7 mouse cellular contexts compared by ENCODE assay signal in the genomic region with DNA sequence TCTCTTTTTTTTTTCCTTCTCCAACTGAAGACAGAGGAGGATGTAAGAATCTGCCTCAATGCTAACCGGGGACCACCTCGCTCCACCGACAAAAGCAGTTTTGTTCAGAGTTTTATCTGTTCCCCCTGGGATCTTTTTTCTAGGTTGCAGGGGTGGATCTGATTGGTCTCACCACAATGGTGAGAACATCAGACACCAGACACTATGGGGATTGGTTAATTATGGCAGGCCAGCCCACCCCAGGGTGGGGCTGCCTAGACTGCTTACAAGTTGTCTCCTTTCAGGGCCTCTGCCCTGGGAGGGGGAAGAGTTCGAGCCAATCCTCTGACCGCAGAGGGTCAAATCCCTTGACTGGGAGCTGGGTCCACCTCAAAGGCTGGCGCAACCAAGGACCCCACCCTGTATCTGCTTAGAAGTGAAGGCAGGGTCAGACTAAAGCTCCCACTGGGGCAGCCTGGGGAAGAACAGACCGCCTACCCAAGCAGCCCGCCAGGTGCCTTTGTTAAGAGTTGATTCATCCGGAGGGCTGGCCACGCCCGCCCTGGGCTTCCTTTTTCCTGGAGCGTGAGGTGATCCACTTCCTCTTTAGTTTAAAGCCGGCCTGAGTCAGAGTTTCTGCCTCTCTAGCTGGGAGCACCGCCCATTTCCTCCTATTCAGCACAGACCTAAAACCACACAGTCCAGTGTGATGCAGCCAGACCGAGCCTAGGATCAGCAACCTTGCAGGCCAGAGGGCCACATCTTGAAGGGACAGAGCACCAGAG.
DNase-seq lines count a peak whose midpoint lies in the region; ATAC-seq and TF ChIP-seq lines count a peak whose summit lies in the region.

No protein-coding gene starts in this region.

- peak overlapping the region; percentile 51 for H3K4me2 ChIP-seq in embryonic facial prominence, embryonic 13.5 days
- H3K4me2 ChIP-seq in heart, embryonic 16.5 days (ENCODE audit: low read depth, low read length), result peak overlapping the region; percentile 60

- H3K27me3 ChIP-seq in embryonic facial prominence, embryonic 13.5 days, result no peaks in the 10 kb centered on the region
- H3K27me3 ChIP-seq in heart, embryonic 16.5 days (ENCODE audit: control insufficient read depth, insufficient read depth, low read length), result no peaks in the 10 kb centered on the region
- H3K27me3 ChIP-seq in spleen, adult 2 months (ENCODE audit: control insufficient read depth, insufficient read depth, low read length), result no peaks in the 10 kb centered on the region

- ATAC-seq in activated CD4-positive, CD25-positive, alpha-beta regulatory T cell, adult 4 months, result peak; percentile 74
- peak; percentile 70; the same call in 1 of the 2 replicates for ATAC-seq in embryonic facial prominence, embryonic 13.5 days (ENCODE audit: insufficient number of reproducible peaks, insufficient read depth, low FRiP score, low TSS enrichment, low read depth)
- peak; percentile 88 for ATAC-seq in heart, embryonic 16.5 days (replicated peaks; ENCODE audit: extremely low read depth, insufficient read depth, low FRiP score)
- peak; percentile 68 for ATAC-seq in megakaryocyte, adult 5-6 weeks (ENCODE audit: poor library complexity, severe bottlenecking)
- ATAC-seq in erythroid progenitor cell, adult 5-6 weeks (replicated peaks; ENCODE audit: low FRiP score, poor library complexity, severe bottlenecking), result no peak

- H3K9ac ChIP-seq in embryonic facial prominence, embryonic 13.5 days, result no peak overlapping the region
- peak overlapping the region; percentile 76 for H3K9ac ChIP-seq in heart, embryonic 16.5 days (ENCODE audit: low read length)

- H3K36me3 ChIP-seq in embryonic facial prominence, embryonic 13.5 days, result no peaks in the 10 kb centered on the region
- no peaks in the 10 kb centered on the region for H3K36me3 ChIP-seq in heart, embryonic 16.5 days (ENCODE audit: control insufficient read depth, insufficient read depth)
- H3K36me3 ChIP-seq in spleen, adult 2 months (ENCODE audit: control insufficient read depth, insufficient read depth, low read length), result no peaks in the 10 kb centered on the region

- H3K9me3 ChIP-seq in embryonic facial prominence, embryonic 13.5 days, result no peaks in the 10 kb centered on the region
- H3K9me3 ChIP-seq in heart, embryonic 16.5 days (replicated peaks; ENCODE audit: control insufficient read depth, low read length), result no peaks in the 10 kb centered on the region

- 0 out of 2 replicates have a peak, but pooled peaks have one; percentile 1 for TF ChIP-seq POLR2A in spleen, adult 2 months (IDR thresholded peaks at IDR 0.05; ENCODE audit: low read depth, low read length)

- DNase-seq in kidney, postnatal 14 days, result peak; percentile 86
- DNase-seq in spleen, adult 2 months (ENCODE audit: low read depth in 1 of 2, low spot score in 2 of 2), result peak; percentile 74 to 78

- peak overlapping the region; percentile 86 for H3K27ac ChIP-seq in embryonic facial prominence, embryonic 13.5 days
- peak overlapping the region; percentile 94 for H3K27ac ChIP-seq in heart, embryonic 16.5 days (ENCODE audit: low read length)
- H3K27ac ChIP-seq in spleen, adult 2 months (ENCODE audit: insufficient read depth, low read length), result peak overlapping the region; percentile 95

- WGBS in embryonic facial prominence, embryonic 13.5 days, result 17% methylated on average over 15 of the region's 15 CpGs
- WGBS in heart, embryonic 16.5 days, result 32% methylated on average over 15 of the region's 15 CpGs
- 5% methylated on average over 15 of the region's 15 CpGs for WGBS in spleen, adult 2 months

- no peak for TF ChIP-seq CTCF in spleen, adult 2 months (IDR thresholded peaks at IDR 0.05; ENCODE audit: extremely low read depth, insufficient read depth, insufficient read length, insufficient replicate concordance)

- peak overlapping the region; percentile 26 for H3K4me3 ChIP-seq in embryonic facial prominence, embryonic 13.5 days
- H3K4me3 ChIP-seq in heart, embryonic 16.5 days (ENCODE audit: low read length), result peak overlapping the region; percentile 53
- H3K4me3 ChIP-seq in spleen, adult 2 months (ENCODE audit: extremely low read depth, insufficient read depth, insufficient read length), result peak overlapping the region; percentile 37

- H3K4me1 ChIP-seq in embryonic facial prominence, embryonic 13.5 days, result peaks cover 26% of the 10 kb centered on the region
- peaks cover 29% of the 10 kb centered on the region for H3K4me1 ChIP-seq in heart, embryonic 16.5 days (ENCODE audit: control insufficient read depth, insufficient read depth, low read length)
- peaks cover 19% of the 10 kb centered on the region; the same call in 1 of the 2 replicates for H3K4me1 ChIP-seq in spleen, adult 2 months (ENCODE audit: control insufficient read depth, insufficient read depth, insufficient read length)
